ENCODE assay signal across 10 mouse cellular contexts in genomic region chr5:9449570-9449969, GRCm38 (mm10).
A peak's percentile ranks its signal among the peaks of the same experiment; 100 is the strongest.
DNase-seq lines count a peak whose midpoint lies in the region; ATAC-seq and TF ChIP-seq lines count a peak whose summit lies in the region.
"Had no signal": no experiment of that assay in that cellular context is flagged by ENCODE, and none has a peak within 500 bp of the region (broad histone marks: within the 10 kb centered on the region; RNA-seq: fewer than 3 reads in every experiment).

No protein-coding gene starts in this region.

- H3K4me1 ChIP-seq in forebrain, embryonic 14.5 days (ENCODE audit: control insufficient read depth, insufficient read depth, low read length) = no peaks in the 10 kb centered on the region
- H3K4me1 ChIP-seq in forebrain, embryonic 15.5 days = no peaks in the 10 kb centered on the region
- H3K4me1 ChIP-seq in CH12.LX (ENCODE audit: control insufficient read depth in 1 of 2, insufficient read depth in 2 of 2) = no peaks in the 10 kb centered on the region

- dilution Hi-C loops in CH12.LX (cut with MboI; ENCODE audit: extremely low pct_ligation_motif_present, extremely low pct_unique_long_range_greater_than_20kb, low sequenced_read_pairs) = no loop called here

- no peak overlapping the region for H3K4me3 ChIP-seq in forebrain, embryonic 14.5 days (ENCODE audit: low read depth, low read length)
- no peak overlapping the region for H3K4me3 ChIP-seq in forebrain, embryonic 15.5 days
- no peak overlapping the region for H3K4me3 ChIP-seq in CH12.LX (replicated peaks in 1 of 3; ENCODE audit: low read depth in 2 of 3, low read length in 2 of 3, poor library complexity in 1 of 3)

- H3K9me3 ChIP-seq in forebrain, embryonic 14.5 days (replicated peaks; ENCODE audit: control insufficient read depth, low read length) = no peaks in the 10 kb centered on the region
- no peaks in the 10 kb centered on the region for H3K9me3 ChIP-seq in forebrain, embryonic 15.5 days
- H3K9me3 ChIP-seq in CH12.LX (replicated peaks; ENCODE audit: low read length) = no peaks in the 10 kb centered on the region

- in situ Hi-C loops in CH12.LX (cut with MboI; ENCODE audit: low pct_ligation_motif_present, low pct_unique_long_range_greater_than_20kb, low sequenced_read_pairs) = no loop called here

- TF ChIP-seq CTCF in CH12.LX (conservative IDR thresholded peaks at IDR 0.05 in 1 of 2, IDR thresholded peaks at IDR 0.05 in 1 of 2; ENCODE audit: low read depth in 2 of 2, low read length in 2 of 2) = peak in 1 of 2 experiments; percentile 57; a peak in 2 of 4 replicates

- H3K36me3 ChIP-seq in forebrain, embryonic 14.5 days (ENCODE audit: control insufficient read depth, insufficient read depth, low read length) = no peaks in the 10 kb centered on the region
- no peaks in the 10 kb centered on the region for H3K36me3 ChIP-seq in forebrain, embryonic 15.5 days
- no peaks in the 10 kb centered on the region for H3K36me3 ChIP-seq in CH12.LX (replicated peaks in 1 of 2; ENCODE audit: control insufficient read depth in 1 of 2, insufficient read depth in 1 of 2, low read length in 1 of 2)

- no peak overlapping the region for H3K9ac ChIP-seq in forebrain, embryonic 14.5 days (ENCODE audit: low read length)
- H3K9ac ChIP-seq in forebrain, embryonic 15.5 days (replicated peaks) = no peak overlapping the region
- H3K9ac ChIP-seq in CH12.LX (ENCODE audit: insufficient read depth, low read depth) = no peak overlapping the region

- peak; percentile 31 for DNase-seq in forebrain, embryonic 14.5 days (ENCODE audit: low spot score)
- no peak for DNase-seq in CH12.LX (ENCODE audit: extremely low read depth)
- peak; percentile 76 for DNase-seq in cerebellum, postnatal 10 days
- peak; percentile 52 for DNase-seq in left cerebral cortex, postnatal 4 days
- no peak for DNase-seq in spleen, adult 18-20 months
- DNase-seq in kidney, postnatal 25 days = no peak
- no peak for DNase-seq in T-cell, adult 2 months (ENCODE audit: low spot score)
- DNase-seq: kidney, adult 11 months; lung, postnatal 14 days had no signal

- TF ChIP-seq POLR2A in CH12.LX (IDR thresholded peaks at IDR 0.05; ENCODE audit: low read depth, low read length) = no peak

- intact Hi-C loops in left cerebral cortex, postnatal 4 days (cut with DNase I) = no loop called here

- no peak for TF ChIP-seq EP300 in CH12.LX (IDR thresholded peaks at IDR 0.05; ENCODE audit: low read length)

- H3K79me2 ChIP-seq in CH12.LX (replicated peaks; ENCODE audit: control insufficient read depth, extremely low read depth, insufficient read depth, poor library complexity, severe bottlenecking) = no peaks in the 10 kb centered on the region

- no peaks in the 10 kb centered on the region for H3K27me3 ChIP-seq in forebrain, embryonic 14.5 days (replicated peaks; ENCODE audit: control insufficient read depth, insufficient read depth, low read length)
- no peaks in the 10 kb centered on the region for H3K27me3 ChIP-seq in forebrain, embryonic 15.5 days
- H3K27me3 ChIP-seq in CH12.LX (replicated peaks) = no peaks in the 10 kb centered on the region

- peak; percentile 58 for TF ChIP-seq RAD21 in CH12.LX (IDR thresholded peaks at IDR 0.05; ENCODE audit: low read depth, low read length)

- H3K27ac ChIP-seq in forebrain, embryonic 14.5 days (ENCODE audit: low read depth, low read length) = no peak overlapping the region
- H3K27ac ChIP-seq in forebrain, embryonic 15.5 days (replicated peaks) = no peak overlapping the region
- H3K27ac ChIP-seq in CH12.LX (ENCODE audit: insufficient read depth, low read depth) = no peak overlapping the region

- 63% methylated on average over 5 of the region's 5 CpGs for WGBS in forebrain, embryonic 14.5 days
- WGBS in forebrain, embryonic 15.5 days = 63% methylated on average over 5 of the region's 5 CpGs

- H3K4me2 ChIP-seq in forebrain, embryonic 14.5 days (ENCODE audit: low read length) = no peak overlapping the region
- H3K4me2 ChIP-seq in forebrain, embryonic 15.5 days (replicated peaks) = no peak overlapping the region
- no peak overlapping the region for H3K4me2 ChIP-seq in CH12.LX (ENCODE audit: insufficient read depth, low read depth, poor library complexity, severe bottlenecking)

- no peak for ATAC-seq in forebrain, embryonic 14.5 days
- no peak for ATAC-seq in forebrain, embryonic 15.5 days (replicated peaks)

TF ChIP-seq in CH12.LX, 34 proteins besides CTCF, POLR2A, EP300 and RAD21:
- TF ChIP-seq SMC3 (IDR thresholded peaks at IDR 0.05; ENCODE audit: low read depth, low read length) (peak; percentile 39), CHD2 (IDR thresholded peaks at IDR 0.05; ENCODE audit: low read length) (no peak)

Comparison
In these comparisons a context has a peak if more than half of its experiments do, and no peak if none do; other contexts are left out.
1. DNase-seq: peak in forebrain, embryonic 14.5 days (single experiment), cerebellum, postnatal 10 days (2 of 2) and left cerebral cortex, postnatal 4 days (single experiment); none in CH12.LX (single experiment), spleen, adult 18-20 months (0 of 2), kidney, postnatal 25 days (0 of 2) and T-cell, adult 2 months (single experiment).